Mouse (Mus musculus) left cerebral cortex, postnatal 36 days (tissue): ENCODE measurements around the gene Rps28. TPM values are rescaled to one million over a fixed set of nuclear protein-coding genes. Genes with fewer than 3 reads are reported as not detected.

Source experiments
- DNase-seq, 2 experiments: peaks; one replicate each; pipeline ENCODE4 v3.0.0; 2021 to 2022; ENCODE audit warnings: low spot score in 2 of 2, mixed read lengths in 1 of 2
- intact Hi-C: fragments of 180-260 bp; cut with DNase I; formaldehyde crosslinking; loops from one replicate; pipeline ENCODE4 v1.15.1; 2025
- total RNA-seq, 2 experiments: library from RNA; stranded (reverse); gene quantifications; 2 replicates each; pipeline ENCODE4 v1.2.3; 2021

The Rps28 gene
- total RNA-seq, 2 experiments from 2014 or later = 651 to 708 TPM

- intact Hi-C loops = no loop called here
- DNase-seq = peak; percentile 67 to 80
Measured at GRCm38 (mm10) chr17:33779271-33779966, 44.9 kb downstream of the Rps28 start.

GRCm38 (mm10) chr17:33775287-33775686 is 49.1 kb downstream of the Rps28 start:
- no peak for DNase-seq
- intact Hi-C loops = no loop called here

- DNase-seq = no peak
- intact Hi-C loops = no loop called here
Measured at GRCm38 (mm10) chr17:33774573-33775155, 49.7 kb downstream of the Rps28 start.

- intact Hi-C loops = no loop called here
- DNase-seq = no peak
Measured at GRCm38 (mm10) chr17:33773871-33774572, 50.3 kb downstream of the Rps28 start.

GRCm38 (mm10) chr17:33773426-33773825 is 50.9 kb downstream of the Rps28 start:
- intact Hi-C loops = no loop called here
- no peak for DNase-seq

DNA sequence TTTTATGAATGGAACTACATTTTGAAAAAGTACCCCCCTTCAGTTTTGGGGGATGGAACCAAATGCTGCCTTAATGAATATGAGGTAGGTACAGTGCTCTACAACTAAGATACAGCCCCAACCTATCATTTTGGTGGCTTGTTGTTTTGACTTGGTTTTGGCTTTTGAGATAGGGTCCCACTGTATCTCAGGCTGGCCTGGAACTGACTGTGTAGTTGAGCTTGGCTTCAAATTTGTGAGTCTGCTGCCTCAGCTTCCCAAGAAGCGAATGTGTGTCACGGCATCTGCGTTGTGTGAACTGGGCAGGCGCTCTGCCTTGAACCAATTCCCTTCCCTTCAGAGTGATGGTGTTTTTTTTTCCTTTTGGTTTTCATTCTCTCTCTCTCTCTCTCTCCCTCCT is 52.7 kb downstream of the Rps28 start:
- no peak for DNase-seq
- intact Hi-C loops = no loop called here

Other genes with a start within 250 kb of the Rps28 start
- gene Zfp414, start 195.5 kb downstream of the Rps28 start, total RNA-seq = 10 to 100 TPM; 43.6 to 46.6 TPM
- under 1 TPM in 1 of 2 experiments, not detected in 1; 0.68 TPM for gene Pram1, start 186.5 kb downstream of the Rps28 start, total RNA-seq
- gene Hnrnpm, start 137.7 kb downstream of the Rps28 start, total RNA-seq = 100 to 1,000 TPM; 102 to 150 TPM
- 10 to 100 TPM; 90.2 to 97.0 TPM for gene March2, start 105.9 kb downstream of the Rps28 start, total RNA-seq
- 100 to 1,000 TPM; 328 to 372 TPM for gene Rab11b, start 64.0 kb downstream of the Rps28 start, total RNA-seq
- gene Angptl4, start 42.7 kb downstream of the Rps28 start, total RNA-seq = 1 to 10 TPM; 3.3 to 4.8 TPM
- gene Kank3, start 14.0 kb downstream of the Rps28 start, total RNA-seq = 10 to 100 TPM; 27.0 to 44.8 TPM
- 100 to 1,000 TPM; 212 to 213 TPM for gene Ndufa7, start within 50 bp of the Rps28 start, total RNA-seq
- gene Cd320, start 18.5 kb upstream of the Rps28 start, total RNA-seq = 10 to 100 TPM; 24.8 to 27.5 TPM
- not detected for gene Gm7029, start 49.3 kb upstream of the Rps28 start, total RNA-seq
- gene Kifc1, start 66.1 kb upstream of the Rps28 start, total RNA-seq = 1 to 10 TPM; 2.4 to 3.1 TPM
- under 1 TPM; 0.70 to 0.96 TPM for gene Platr17, start 80.6 kb upstream of the Rps28 start, total RNA-seq
- gene Daxx, start 84.9 kb upstream of the Rps28 start, total RNA-seq = 10 to 100 TPM; 29.9 to 32.9 TPM
- gene Tapbp, start 91.3 kb upstream of the Rps28 start, total RNA-seq = 10 to 100 TPM; 35.0 to 38.3 TPM
- 10 to 100 TPM; 29.4 to 40.1 TPM for gene Zbtb22, start 91.3 kb upstream of the Rps28 start, total RNA-seq
- 10 to 100 TPM; 46.9 to 71.0 TPM for gene Rgl2, start 105.0 kb upstream of the Rps28 start, total RNA-seq
- 10 to 100 TPM; 96.1 to 98.3 TPM for gene Pfdn6, start 115.8 kb upstream of the Rps28 start, total RNA-seq
- 10 to 100 TPM; 12.6 to 15.0 TPM for gene Wdr46, start 116.1 kb upstream of the Rps28 start, total RNA-seq
- 1 to 10 TPM; 5.5 to 6.7 TPM for gene B3galt4, start 126.9 kb upstream of the Rps28 start, total RNA-seq
- gene Vps52, start 131.2 kb upstream of the Rps28 start, total RNA-seq = 10 to 100 TPM; 84.5 to 87.0 TPM
- gene Rps18, start 131.4 kb upstream of the Rps28 start, total RNA-seq = 100 to 1,000 TPM; 291 to 302 TPM
- gene H2-K1, start 175.8 kb upstream of the Rps28 start, total RNA-seq = 10 to 100 TPM; 17.2 to 19.3 TPM
- 10 to 100 TPM; 33.5 to 35.9 TPM for gene Ring1, start 200.1 kb upstream of the Rps28 start, total RNA-seq
- gene H2-Ke6, start 203.5 kb upstream of the Rps28 start, total RNA-seq = 10 to 100 TPM; 35.7 to 36.6 TPM
- gene Slc39a7, start 207.1 kb upstream of the Rps28 start, total RNA-seq = 100 to 1,000 TPM; 101 to 105 TPM
- gene Rxrb, start 207.2 kb upstream of the Rps28 start, total RNA-seq = 10 to 100 TPM; 81.9 to 87.8 TPM
- 10 to 100 TPM; 15.1 to 16.3 TPM for gene Col11a2, start 214.9 kb upstream of the Rps28 start, total RNA-seq